Mouse (Mus musculus): ENCODE data around the gene Gstm6. TPM values are rescaled to one million over a fixed set of nuclear protein-coding genes. Genes with fewer than 3 reads are reported as not detected.
"Not testable (repeated sequence)": the region's sequence is repeated elsewhere in the genome, so short reads cannot be mapped to it uniquely, and the experiment has no call there.

Gstm6 gene
- 12.5 and 20.7 TPM in 2 replicates for total RNA-seq (2014; rRNA removed)
- 12.5 and 20.0 TPM in 2 replicates for polyA plus RNA-seq (2015; fragmentation: Nextera tagmentation; extraction: Ambion mirVana)

GRCm38 (mm10) chr3:107943239-107943990 is at the start of gene Gstm6:
Gstm6 (minus strand) TSS chr3:107943749.
- peak; percentile 87 for ATAC-seq
- no peaks in the 10 kb centered on the region for H3K27me3 ChIP-seq (ENCODE audit: insufficient read depth, low read length)
- H3K36me3 ChIP-seq (ENCODE audit: insufficient read depth) = no peaks in the 10 kb centered on the region
- peak; percentile 75 for TF ChIP-seq CTCF (IDR thresholded peaks at IDR 0.05; ENCODE audit: low read depth)
- peak within 1 kb of the TSS; percentile 26 for H3K4me3 ChIP-seq (ENCODE audit: low read depth, low read length)
- peak; percentile 82 for DNase-seq
- H3K9ac ChIP-seq = no peak within 1 kb of the TSS
- H3K27ac ChIP-seq (ENCODE audit: low read depth, low read length) = no peak within 1 kb of the TSS
- H3K4me1 ChIP-seq (ENCODE audit: insufficient read depth) = peaks cover 22% of the 10 kb centered on the region
- WGBS = 20% methylated on average over 20 of the region's 20 CpGs
- no peaks in the 10 kb centered on the region for H3K9me3 ChIP-seq (ENCODE audit: low read length)
- peak within 1 kb of the TSS; percentile 46 for H3K4me2 ChIP-seq (ENCODE audit: low read depth)

GRCm38 (mm10) chr3:107986041-107986562 is 42.6 kb upstream of the Gstm6 start, which contains the start of gene Gstm2:
Gstm2 (minus strand) TSS chr3:107986453.
- Histone ChIP-seq H3K27ac (ENCODE audit: low read depth, low read length) (no peak within 1 kb of the TSS), H3K36me3 (ENCODE audit: insufficient read depth) (no peaks in the 10 kb centered on the region), H3K9ac (no peak within 1 kb of the TSS), H3K27me3 (ENCODE audit: insufficient read depth, low read length) (no peaks in the 10 kb centered on the region), H3K4me2 (ENCODE audit: low read depth) (no peak within 1 kb of the TSS), H3K9me3 (ENCODE audit: low read length) (no peaks in the 10 kb centered on the region), H3K4me1 (ENCODE audit: insufficient read depth) (no peaks in the 10 kb centered on the region), H3K4me3 (ENCODE audit: low read depth, low read length) (no peak within 1 kb of the TSS)
- TF ChIP-seq CTCF (IDR thresholded peaks at IDR 0.05; ENCODE audit: low read depth) = no peak
- DNase-seq (no peak), ATAC-seq (no peak; the same call in 1 of the 2 replicates)
- WGBS = 58% methylated on average over 8 of the region's 8 CpGs

- not testable (repeated sequence) for H3K9ac ChIP-seq; H3K36me3 ChIP-seq (ENCODE audit: insufficient read depth); H3K27ac ChIP-seq (ENCODE audit: low read depth, low read length); H3K4me1 ChIP-seq (ENCODE audit: insufficient read depth); H3K4me3 ChIP-seq (ENCODE audit: low read depth, low read length); DNase-seq; ATAC-seq; H3K27me3 ChIP-seq (ENCODE audit: insufficient read depth, low read length); H3K4me2 ChIP-seq (ENCODE audit: low read depth); H3K9me3 ChIP-seq (ENCODE audit: low read length)
- WGBS = 98% methylated on average over 2 of the region's 2 CpGs
Measured at GRCm38 (mm10) chr3:107985141-107985540, 41.6 kb upstream of the Gstm6 start.

GRCm38 (mm10) chr3:107984471-107984870 is 40.9 kb upstream of the Gstm6 start:
- no peak for TF ChIP-seq CTCF (IDR thresholded peaks at IDR 0.05; ENCODE audit: low read depth)
- no peak for DNase-seq
- 88% methylated on average over 5 of the region's 5 CpGs for WGBS
- no peaks in the 10 kb centered on the region for H3K4me1 ChIP-seq (ENCODE audit: insufficient read depth)
- H3K27ac ChIP-seq (ENCODE audit: low read depth, low read length) = no peak overlapping the region
- H3K27me3 ChIP-seq (ENCODE audit: insufficient read depth, low read length) = no peaks in the 10 kb centered on the region
- no peak for ATAC-seq
- H3K4me3 ChIP-seq (ENCODE audit: low read depth, low read length) = no peak overlapping the region
- no peaks in the 10 kb centered on the region for H3K9me3 ChIP-seq (ENCODE audit: low read length)
- no peak overlapping the region for H3K4me2 ChIP-seq (ENCODE audit: low read depth)
- H3K9ac ChIP-seq = no peak overlapping the region
- H3K36me3 ChIP-seq (ENCODE audit: insufficient read depth) = no peaks in the 10 kb centered on the region

- no peak overlapping the region for H3K9ac ChIP-seq
- no peak overlapping the region for H3K27ac ChIP-seq (ENCODE audit: low read depth, low read length)
- no peaks in the 10 kb centered on the region for H3K9me3 ChIP-seq (ENCODE audit: low read length)
- 66% methylated on average over 3 of the region's 3 CpGs for WGBS
- DNase-seq (no peak), ATAC-seq (no peak)
- H3K4me1 ChIP-seq (ENCODE audit: insufficient read depth) = no peaks in the 10 kb centered on the region
- H3K27me3 ChIP-seq (ENCODE audit: insufficient read depth, low read length) = no peaks in the 10 kb centered on the region
- H3K4me3 ChIP-seq (ENCODE audit: low read depth, low read length) = no peak overlapping the region
- no peak overlapping the region for H3K4me2 ChIP-seq (ENCODE audit: low read depth)
- H3K36me3 ChIP-seq (ENCODE audit: insufficient read depth) = no peaks in the 10 kb centered on the region
- no peak for TF ChIP-seq CTCF (IDR thresholded peaks at IDR 0.05; ENCODE audit: low read depth)
Measured at GRCm38 (mm10) chr3:107983771-107984170, 40.2 kb upstream of the Gstm6 start.

GRCm38 (mm10) chr3:107982726-107983125 is 39.2 kb upstream of the Gstm6 start:
- Histone ChIP-seq H3K27ac (ENCODE audit: low read depth, low read length) (no peak overlapping the region), H3K4me3 (ENCODE audit: low read depth, low read length) (no peak overlapping the region), H3K9ac (no peak overlapping the region), H3K4me2 (ENCODE audit: low read depth) (no peak overlapping the region), H3K4me1 (ENCODE audit: insufficient read depth) (no peaks in the 10 kb centered on the region), H3K36me3 (ENCODE audit: insufficient read depth) (no peaks in the 10 kb centered on the region), H3K27me3 (ENCODE audit: insufficient read depth, low read length) (no peaks in the 10 kb centered on the region), H3K9me3 (ENCODE audit: low read length) (no peaks in the 10 kb centered on the region)
- DNase-seq (no peak), ATAC-seq (no peak)
- WGBS = 80% methylated on average over 6 of the region's 6 CpGs
- TF ChIP-seq CTCF (IDR thresholded peaks at IDR 0.05; ENCODE audit: low read depth) = no peak

GRCm38 (mm10) chr3:107981261-107981660 is 37.7 kb upstream of the Gstm6 start:
- no peaks in the 10 kb centered on the region for H3K36me3 ChIP-seq (ENCODE audit: insufficient read depth)
- no peaks in the 10 kb centered on the region for H3K4me1 ChIP-seq (ENCODE audit: insufficient read depth)
- no peak for TF ChIP-seq CTCF (IDR thresholded peaks at IDR 0.05; ENCODE audit: low read depth)
- ATAC-seq (peak; percentile 71; the same call in 1 of the 2 replicates), DNase-seq (no peak)
- no peak overlapping the region for H3K27ac ChIP-seq (ENCODE audit: low read depth, low read length)
- no peaks in the 10 kb centered on the region for H3K27me3 ChIP-seq (ENCODE audit: insufficient read depth, low read length)
- no peak overlapping the region for H3K9ac ChIP-seq
- H3K9me3 ChIP-seq (ENCODE audit: low read length) = no peaks in the 10 kb centered on the region
- no peak overlapping the region for H3K4me2 ChIP-seq (ENCODE audit: low read depth)
- WGBS = 60% methylated on average over 3 of the region's 3 CpGs
- no peak overlapping the region for H3K4me3 ChIP-seq (ENCODE audit: low read depth, low read length)

Measured in forebrain, postnatal 0 days (tissue).